Mouse (Mus musculus) lung, adult 2 months (tissue): ENCODE results near the gene Ttll3.

Experiments
- CTCF ChIP-seq: fragments of 200-500 bp; IDR thresholded peaks from 2 replicates; pipeline ENCODE4 v1.5.1; 2011; ENCODE audit warnings: mild to moderate bottlenecking, low read length, control low read depth; ENCODE audit not compliant: insufficient read depth
- POLR2A ChIP-seq: fragments of 200-500 bp; IDR thresholded peaks from 2 replicates; pipeline ENCODE4 v1.6.1; 2011; ENCODE audit warnings: low read depth, mild to moderate bottlenecking, control low read depth, low read length, borderline replicate concordance; ENCODE audit errors: extremely low read depth

- TF ChIP-seq POLR2A = no peak
- no peak for TF ChIP-seq CTCF
Measured at GRCm38 (mm10) chr6:113385160-113385714, 3.8 kb upstream of the Ttll3 start.
